Mouse (Mus musculus) forelimb bud, embryonic 11.5 days (tissue): Measurements from ENCODE around the gene Glt6d1.

Experiments used
- DNase-seq: peaks from one replicate; pipeline ENCODE4 v3.0.0-alpha.2; 2012; ENCODE audit warnings: low read depth, low spot score

The Glt6d1 gene

DNA sequence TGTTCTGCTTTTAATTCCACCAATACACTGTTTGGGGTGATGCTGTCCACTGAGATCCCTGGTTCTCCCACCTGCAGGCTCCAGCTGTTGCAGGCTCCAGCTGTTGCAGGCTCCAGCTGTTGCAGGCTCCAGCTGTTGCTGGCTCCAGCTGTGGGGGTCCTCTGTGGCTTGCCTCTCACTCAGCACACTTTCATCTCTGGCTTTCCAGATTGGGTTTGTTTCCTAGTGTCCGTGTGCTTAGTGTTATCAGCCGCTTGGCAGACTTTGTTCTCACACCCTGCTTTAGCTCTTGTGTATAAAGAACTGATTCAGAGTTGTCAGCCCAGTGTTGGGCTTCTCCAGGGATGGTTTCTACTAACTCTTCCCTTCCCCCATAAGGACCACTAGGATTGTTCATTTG is 18.0 kb downstream of the Glt6d1 start:
- no peak for DNase-seq

DNA sequence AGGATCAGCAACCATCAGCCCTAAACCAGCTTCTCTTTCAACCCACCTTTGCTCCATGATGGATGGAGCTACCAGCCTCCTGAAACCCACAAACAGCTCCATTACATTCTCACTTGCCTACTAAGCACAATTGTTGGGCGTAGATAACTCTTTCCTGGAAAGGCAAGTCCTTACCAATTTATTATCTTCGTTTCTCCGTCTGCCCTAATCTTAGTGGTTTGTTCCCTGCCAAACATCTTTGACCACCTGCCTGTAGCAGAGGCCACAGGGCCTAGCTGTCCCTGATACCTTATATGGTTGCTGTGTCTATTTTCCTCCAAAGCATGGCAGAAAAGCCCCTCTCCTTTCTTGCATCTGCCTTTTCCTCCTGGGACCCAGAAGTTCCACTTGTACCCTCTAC is 26.6 kb downstream of the Glt6d1 start:
- no peak for DNase-seq

DNA sequence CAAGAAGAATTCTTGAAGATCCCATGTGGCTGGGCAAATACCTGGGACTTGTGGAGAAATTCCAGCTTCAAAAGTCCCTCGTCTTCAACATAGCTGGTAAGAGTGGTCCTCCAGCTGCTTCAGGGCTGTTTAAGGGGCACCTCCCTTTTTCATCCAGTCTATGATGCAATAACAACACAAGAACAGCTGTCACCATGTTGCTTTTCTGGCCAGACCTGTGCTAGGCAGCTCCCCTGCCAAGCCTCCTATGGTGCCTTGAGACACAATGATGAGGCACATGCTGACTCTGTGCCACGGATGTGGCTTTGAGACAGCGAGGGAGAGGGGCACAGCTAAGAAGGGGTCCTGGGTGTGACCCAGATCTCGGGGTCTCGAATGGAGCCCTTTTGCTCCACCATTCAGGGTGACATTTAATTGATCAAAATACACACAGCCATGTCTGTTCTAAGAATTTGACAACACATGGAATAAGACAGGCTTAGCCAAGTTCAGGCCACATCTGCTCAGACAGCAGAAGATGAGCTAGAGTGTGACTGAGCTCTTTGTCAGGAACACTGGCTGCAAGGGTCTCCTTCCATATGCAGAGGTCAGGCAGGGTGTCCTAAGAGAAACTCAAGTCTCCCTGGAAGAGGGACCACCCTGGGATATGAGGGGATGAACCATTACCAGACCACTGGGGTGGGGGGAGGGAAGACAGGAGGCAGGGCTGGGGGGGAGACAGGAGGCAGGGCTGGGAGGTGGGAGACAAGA is 29.9 kb downstream of the Glt6d1 start:
- peak; percentile 3 for DNase-seq

DNA sequence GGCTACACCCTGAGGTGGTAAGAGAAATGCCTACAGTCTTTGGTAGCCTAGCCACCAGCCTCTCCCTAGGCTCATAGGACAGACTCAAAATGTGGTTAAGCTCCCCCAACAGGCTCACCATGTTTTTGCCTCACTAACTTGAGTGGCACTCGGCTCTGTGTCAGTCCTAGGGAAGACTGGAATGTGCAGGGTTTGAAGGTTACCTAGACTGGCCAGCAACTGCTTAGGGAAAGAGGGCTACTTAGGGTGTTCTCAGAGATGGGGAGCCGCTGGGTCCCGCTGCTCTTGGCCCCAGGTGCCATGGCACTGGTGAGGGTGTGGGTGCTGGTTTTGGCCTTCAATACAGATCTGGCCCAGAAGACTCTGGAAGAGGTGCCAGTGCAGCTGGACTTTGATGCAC is 33.7 kb downstream of the Glt6d1 start, which contains the start of gene Gm13539:
Gene Gm13539, plus strand, starts transcription at position 301 of the 400 bp plus-strand sequence.
- no peak for DNase-seq

DNA sequence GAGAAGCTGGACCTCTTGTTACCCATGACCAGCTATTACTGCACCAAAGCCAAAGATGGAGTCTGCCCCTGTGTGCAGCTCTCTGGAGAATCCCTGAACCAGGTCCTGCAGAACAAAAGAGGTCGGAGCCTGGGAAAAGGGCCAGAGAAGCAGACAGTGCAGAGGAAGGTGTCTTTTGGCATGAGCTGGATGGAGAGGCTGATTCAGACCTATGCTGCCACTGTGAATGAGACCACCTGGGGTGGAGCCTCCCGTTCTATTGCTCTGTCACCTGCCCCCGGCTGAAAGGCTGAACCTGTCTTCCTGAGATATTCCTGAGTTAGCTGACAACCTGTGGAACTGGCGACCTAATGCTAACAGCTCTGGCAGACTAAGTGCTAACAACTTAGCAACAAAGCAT is 34.7 kb downstream of the Glt6d1 start:
- DNase-seq = no peak

DNA sequence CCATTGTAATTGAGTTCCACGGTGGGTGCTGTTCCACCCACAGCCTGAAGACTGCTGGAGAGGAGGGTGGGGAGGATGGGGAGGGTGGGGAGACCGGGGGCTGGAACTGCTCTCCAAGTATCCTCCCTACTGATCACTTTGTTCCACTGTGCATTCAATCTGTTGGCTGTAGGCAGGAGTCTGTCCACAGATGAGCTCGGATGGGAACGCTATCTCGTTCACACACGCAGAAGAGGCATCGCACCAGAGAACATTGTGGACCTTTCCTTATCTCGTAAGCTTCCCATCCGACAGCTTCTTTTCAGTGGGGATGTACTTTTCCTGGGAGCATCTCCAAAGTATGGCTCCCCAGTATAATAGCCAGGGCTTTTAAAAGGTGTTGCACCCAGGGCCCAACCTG is 36.6 kb downstream of the Glt6d1 start:
- no peak for DNase-seq

DNA sequence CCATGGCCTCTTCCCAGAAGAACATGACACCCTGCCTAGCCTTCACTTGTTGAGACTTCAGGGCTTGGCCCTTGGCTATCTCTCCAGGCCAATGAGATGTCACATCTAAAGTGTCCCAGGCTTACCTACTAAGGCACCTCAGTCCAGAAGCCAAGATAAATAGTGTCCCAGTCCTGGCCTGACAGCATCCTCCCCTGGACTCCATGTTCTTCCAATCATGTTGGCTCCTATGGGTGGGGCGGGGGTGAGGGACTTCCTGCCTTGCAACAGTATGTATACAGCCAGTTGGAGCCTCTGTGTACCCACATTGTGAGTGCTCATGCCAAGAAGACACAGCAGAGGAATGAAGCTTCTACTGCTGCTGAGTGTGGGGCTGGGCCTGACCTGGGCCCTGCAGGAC is 38.9 kb downstream of the Glt6d1 start, which contains the start of gene Lcn11:
Gene Lcn11, plus strand, starts transcription at position 301 of the 400 bp plus-strand sequence.
- DNase-seq = no peak

DNA sequence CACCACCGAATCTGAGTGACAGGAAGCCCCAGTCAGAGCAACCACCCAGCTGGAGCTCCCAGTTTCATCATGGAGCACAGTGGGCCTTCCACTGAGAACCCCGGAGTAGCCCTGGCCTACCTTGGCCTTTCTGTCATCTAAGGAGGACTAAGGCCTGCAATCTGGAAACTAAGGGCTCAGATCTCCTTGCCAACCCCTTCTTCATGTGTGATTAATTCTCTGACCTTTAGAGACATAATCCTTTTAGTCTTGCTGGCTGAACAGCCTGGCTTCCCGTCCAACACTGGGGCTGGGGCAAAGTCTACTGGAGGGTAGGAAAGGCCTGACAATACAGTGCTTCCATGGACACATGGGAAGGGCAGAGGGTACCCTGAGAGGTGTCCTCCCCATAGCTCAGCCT is 39.7 kb downstream of the Glt6d1 start:
- no peak for DNase-seq

DNA sequence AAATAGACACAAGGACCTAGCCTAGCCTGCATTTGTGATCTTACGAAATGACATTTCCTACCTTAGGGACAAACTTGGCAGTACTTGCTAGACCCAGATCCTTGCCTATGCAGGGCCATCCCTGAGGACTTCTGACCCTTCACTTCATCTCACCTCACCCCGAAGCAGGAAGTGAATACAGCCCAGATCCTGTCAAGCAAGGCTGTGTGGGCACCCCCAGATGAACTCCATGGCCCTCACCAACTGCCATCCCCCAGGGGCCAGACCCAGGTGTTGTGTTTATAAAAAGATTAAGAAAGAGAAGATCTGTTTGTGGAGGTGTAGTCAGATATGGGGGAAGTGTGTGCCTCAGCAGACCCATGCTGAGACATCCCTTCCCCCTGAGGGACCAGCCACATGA is 41.0 kb downstream of the Glt6d1 start:
- no peak for DNase-seq

DNA sequence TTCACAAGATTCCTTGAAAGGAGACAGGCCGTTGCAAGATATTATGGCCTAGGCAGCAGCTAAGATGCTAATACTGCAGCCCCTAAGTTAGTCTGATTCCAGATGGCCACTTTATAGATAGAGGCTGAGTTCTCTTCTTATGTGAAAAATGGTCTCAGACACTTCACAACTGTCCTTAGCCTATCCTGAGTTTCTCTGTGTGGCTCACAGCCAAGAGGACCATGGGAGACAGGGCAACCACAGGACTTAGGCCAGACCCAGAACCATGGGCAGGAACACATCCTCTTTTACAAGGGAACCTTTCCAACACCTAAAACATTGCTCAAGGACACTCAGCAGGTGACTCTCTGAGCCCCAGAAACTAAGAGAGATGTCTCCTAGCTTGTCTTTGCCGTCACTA is 42.1 kb downstream of the Glt6d1 start:
- DNase-seq = no peak

DNA sequence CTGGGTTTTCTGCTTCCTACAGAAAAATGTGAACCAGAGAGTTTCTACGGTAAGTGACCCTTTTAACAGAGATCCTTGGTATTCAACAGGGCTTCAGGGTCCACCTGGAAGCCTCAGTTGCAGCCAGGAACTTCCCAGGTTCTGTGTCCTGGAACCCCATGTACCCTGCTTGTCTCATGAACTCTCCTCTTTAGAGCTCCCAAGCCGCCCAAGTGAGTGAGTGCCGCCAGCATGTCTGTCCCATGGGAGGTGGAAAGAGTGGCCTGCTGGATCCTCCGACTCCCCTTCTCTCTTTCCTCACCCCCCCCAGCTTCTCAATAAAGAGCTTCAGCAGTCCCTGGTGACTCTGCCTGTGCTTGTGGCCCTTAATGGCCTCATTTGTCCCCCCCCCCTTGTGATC is 47.9 kb downstream of the Glt6d1 start:
- DNase-seq = no peak

DNA sequence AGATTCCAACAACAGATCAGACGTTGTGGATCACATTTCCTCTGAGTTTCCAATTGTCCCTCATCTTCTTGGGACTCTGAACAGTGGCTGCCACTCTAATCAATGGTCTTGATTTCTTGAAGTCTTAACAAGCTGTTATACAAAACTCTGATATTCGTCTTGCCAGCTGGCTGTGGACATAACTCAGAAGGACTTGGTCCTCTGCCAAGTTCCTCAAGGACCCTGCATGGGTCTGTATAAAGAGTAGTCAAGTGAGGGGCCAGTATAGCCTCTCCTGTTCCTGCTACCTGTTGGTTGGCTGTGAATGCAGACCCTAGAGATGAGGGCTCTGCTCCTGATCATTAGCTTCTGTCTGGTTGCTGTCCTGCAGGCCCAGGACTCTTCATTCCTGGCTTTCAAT is 50.4 kb downstream of the Glt6d1 start, which contains the start of gene Lcn3:
Gene Lcn3, plus strand, starts transcription at position 301 of the 400 bp plus-strand sequence.
- DNase-seq = no peak

DNA sequence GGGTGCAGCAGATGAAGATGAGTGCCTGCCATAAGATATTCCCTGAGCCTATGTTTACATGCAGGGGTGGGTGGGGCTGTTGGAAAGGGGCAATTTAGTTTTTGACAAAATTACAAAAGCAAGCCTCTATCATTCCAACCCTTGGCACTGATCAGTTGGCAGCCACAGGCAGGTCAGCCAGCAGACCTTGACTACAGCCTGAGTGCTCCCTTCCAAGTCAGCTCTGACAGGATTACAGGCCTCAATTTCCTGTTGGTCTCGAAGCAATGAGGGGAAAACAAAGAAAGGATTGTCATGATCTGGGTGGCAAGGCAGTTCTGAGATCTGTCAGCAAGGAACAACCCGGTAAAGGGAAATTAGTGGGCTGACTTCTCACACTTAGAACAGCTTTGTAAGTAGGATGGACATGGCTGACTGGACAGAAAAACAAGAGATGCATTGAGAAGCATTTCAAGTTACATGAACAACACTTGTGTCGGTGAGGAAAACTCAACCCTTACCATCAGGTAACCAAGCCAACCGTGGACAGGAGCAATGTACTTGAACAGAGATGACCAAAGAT is 57.5 kb downstream of the Glt6d1 start:
- peak; percentile 6 for DNase-seq

DNA sequence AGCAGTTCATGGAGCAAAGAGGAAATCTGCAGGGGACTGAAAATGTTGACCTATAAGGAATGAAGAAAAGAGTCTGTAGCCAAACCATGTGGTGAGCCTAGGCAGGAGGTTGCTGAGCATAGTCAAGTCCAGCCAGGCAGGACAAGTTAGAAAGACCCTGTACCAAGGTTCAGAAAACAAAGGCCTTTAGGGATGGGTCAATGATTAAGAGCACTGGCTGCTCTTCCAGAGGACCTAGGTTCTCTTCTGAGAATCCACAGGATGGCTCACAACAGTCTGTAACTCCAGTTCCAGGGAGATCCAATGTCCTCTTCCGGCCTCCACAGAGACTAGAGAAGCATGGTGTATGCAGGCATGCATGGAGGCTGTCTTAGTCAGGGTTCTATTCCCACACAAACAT is 61.4 kb downstream of the Glt6d1 start:
- DNase-seq = no peak
